Mouse (Mus musculus) gastrocnemius, adult 2 months (tissue): ENCODE results near the gene Gm49711. TPM values are rescaled to one million over a fixed set of nuclear protein-coding genes. Genes with fewer than 3 reads are reported as not detected.

ENCODE experiments used
- DNase-seq: peaks from one replicate; pipeline ENCODE4 v3.0.0; 2022
- H3K27ac ChIP-seq: fragments of 200-600 bp; 2 replicates; pipeline ENCODE4 v1.8.1; 2022; ENCODE audit warnings: mild to moderate bottlenecking
- H3K4me3 ChIP-seq: fragments of 200-600 bp; 2 replicates; pipeline ENCODE4 v1.8.1; 2022; ENCODE audit warnings: mild to moderate bottlenecking, moderate library complexity
- CTCF ChIP-seq: fragments of 200-600 bp; IDR thresholded peaks from 2 replicates; pipeline ENCODE4 v1.8.1; 2022; ENCODE audit warnings: antibody characterized with exemption, mild to moderate bottlenecking, moderate library complexity
- intact Hi-C: fragments of 180-260 bp; cut with DNase I; formaldehyde crosslinking; loops from one replicate; pipeline ENCODE4 v1.15.1; 2025
- total RNA-seq, 2 experiments: library from RNA; stranded (reverse); gene quantifications; 2 replicates each; pipeline ENCODE4 v1.2.3; 2021

The Gm49711 gene
- total RNA-seq, 2 experiments from 2014 or later = not detected

DNA sequence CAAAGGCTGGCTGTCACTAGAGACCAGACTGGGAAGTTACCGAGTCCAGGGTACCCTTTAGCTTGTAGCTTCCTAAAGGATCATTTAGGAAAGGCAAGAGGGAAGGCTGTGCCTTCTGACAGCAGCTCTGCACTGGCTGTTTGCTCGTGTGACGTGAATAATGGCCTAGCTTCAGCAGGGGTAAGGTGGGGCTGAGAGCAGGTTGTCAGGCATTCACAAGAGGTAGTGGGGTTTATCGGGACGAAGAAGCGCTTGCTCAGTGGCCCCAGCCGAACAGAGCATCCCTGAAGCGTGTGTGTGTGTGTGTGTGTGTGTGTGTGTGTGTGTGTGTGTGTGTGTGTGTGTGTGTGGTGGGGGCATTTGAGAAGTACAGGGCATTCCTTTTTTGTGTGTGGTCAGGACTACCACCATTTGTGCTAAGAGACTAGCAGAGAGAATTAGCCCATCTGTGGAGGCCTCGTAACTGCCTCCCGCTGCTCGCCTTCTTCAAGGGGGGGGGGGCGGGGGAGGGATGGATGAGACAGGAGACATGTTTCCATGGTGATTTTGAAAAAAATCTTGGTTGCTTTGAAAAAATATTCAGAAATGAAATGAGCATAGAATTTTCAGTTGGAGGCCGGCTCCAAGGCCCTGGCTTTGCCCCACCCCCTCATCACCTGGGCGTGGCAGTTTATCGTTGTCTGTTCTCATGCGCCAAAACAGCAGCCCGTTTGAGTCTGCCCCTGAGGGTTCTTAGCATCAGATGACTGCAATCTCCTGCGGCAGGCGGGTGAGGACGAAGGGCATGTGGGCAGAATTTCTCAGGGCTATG lies 57.7 kb downstream of the Gm49711 start:
- DNase-seq = peak; percentile 58
- intact Hi-C loops = no loop called here
- H3K4me3 ChIP-seq = no peak overlapping the region
- H3K27ac ChIP-seq = 0 out of 2 replicates have a peak overlapping the region, but pooled peaks have one; percentile 35
- TF ChIP-seq CTCF = no peak

DNA sequence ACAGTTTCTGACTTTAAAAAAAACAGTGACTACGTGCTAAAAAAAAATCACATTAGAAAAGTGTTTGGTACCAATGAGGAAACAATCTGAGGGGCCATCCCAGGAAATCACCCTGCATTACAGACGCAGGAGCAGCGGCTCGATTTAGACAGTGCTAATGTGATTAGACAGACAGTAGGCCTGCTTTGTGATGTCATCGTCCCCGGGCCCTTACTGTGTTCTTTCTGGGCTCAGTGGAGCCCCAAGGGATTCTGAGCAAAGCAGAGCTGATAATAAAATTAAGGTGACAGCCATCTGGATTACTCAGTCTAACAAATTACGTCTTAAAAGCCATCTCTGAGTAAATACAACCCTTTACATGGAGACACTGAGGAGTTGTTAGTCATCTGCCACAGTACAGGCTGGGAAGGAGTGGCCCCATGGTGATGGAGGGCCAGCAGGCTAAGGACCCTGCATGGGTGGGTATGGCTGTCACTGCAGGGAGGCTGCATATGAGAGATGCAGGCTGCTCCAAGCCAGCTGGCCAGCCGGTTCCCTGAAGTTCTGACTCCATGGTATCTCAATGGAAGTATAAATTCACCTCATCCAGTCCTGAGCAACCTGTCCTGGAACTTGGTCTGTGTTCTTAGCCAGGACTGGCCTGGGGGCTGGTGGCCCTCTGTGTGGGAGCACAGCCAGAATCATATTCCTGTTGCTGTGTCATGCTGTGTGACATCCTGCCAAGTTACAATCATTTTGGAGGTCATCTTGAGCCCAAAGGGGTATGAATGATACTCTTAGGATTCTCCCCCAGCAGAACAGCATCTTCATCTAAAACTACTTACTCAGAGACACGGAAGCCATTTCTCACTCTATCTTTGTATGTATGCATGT lies 59.5 kb downstream of the Gm49711 start:
- DNase-seq = no peak
- Histone ChIP-seq H3K27ac (no peak overlapping the region), H3K4me3 (no peak overlapping the region)
- no peak for TF ChIP-seq CTCF
- intact Hi-C loops = no loop called here

DNA sequence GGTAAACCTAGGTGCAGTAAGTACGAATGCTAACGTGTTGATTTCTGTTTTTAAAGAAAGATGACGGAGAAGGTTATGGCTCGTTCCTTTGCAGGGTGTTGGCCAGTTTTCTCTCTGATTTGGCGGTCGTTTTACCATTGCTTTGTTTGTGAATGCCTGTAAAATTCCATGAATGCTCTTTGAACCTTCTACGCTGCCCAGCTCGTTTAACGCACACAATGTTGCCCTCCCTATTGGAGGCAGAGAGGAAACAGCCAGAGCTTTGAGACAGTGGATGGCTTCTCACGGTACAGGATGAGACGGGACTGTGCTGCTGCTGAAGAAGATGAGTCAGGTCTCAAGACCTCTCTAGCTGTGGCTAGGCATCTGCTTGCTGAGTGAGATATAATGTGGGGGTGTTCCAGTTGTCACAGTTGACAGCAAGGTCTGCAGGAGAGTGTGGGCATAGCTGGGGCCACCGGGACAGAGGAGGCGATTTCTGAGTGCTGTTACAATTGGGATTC lies 60.9 kb downstream of the Gm49711 start:
- Histone ChIP-seq H3K27ac (no peak overlapping the region), H3K4me3 (no peak overlapping the region)
- DNase-seq = no peak
- intact Hi-C loops = no loop called here
- TF ChIP-seq CTCF = no peak

DNA sequence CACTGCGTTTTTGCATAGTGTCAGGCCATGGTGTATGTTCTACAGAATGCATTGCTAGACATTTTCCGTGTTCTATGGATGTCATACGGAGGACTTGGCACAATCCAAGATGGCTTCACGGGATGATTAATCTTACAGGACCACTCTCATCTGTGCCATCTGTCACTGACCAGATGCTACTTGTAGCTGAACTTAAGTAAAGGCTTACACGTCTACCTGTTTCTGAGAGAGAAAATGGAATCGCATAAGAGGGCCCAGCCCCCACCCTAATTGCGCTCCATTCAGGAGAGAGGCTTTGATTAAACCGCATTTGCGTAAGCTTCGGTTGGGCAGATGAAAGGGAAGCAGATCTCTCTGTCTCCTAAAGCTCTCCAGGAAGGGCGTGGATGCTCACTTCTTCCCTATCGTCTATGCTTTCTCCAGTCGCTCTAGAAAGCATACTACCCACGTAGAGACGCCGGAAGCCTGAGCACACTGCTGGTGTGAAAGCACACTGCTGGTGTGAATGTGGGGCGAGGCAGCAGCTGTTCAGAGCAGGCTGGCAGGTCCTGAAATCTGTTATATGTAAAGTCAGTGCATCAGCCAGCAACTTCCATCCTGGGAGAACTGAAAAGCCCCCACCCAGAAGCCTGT lies 62.9 kb downstream of the Gm49711 start:
- no peak overlapping the region for H3K4me3 ChIP-seq
- DNase-seq = no peak
- H3K27ac ChIP-seq = no peak overlapping the region
- intact Hi-C loops = no loop called here
- no peak for TF ChIP-seq CTCF

DNA sequence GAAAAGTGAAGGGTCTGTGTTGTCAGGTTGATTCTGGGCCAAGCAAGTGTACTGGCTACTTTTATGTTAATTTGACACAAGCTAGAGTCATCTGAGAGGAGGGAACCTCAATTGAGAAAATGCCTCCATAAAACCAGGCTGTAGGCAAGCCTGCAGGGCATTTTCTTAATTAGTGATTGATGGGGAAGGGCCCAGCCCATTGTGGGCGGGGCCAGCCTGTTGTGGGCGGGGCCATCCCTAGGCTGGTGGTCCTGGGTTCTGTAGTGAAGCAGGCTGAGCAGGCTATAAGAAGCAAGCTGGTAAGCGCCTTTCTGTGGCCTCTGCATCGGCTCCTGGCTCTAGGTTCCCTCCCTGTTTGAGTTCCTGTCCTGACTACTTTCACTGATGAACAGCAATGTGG lies 69.1 kb downstream of the Gm49711 start:
- Histone ChIP-seq H3K27ac (no peak overlapping the region), H3K4me3 (no peak overlapping the region)
- peak; percentile 9 for DNase-seq
- intact Hi-C loops = no loop called here
- TF ChIP-seq CTCF = no peak

DNA sequence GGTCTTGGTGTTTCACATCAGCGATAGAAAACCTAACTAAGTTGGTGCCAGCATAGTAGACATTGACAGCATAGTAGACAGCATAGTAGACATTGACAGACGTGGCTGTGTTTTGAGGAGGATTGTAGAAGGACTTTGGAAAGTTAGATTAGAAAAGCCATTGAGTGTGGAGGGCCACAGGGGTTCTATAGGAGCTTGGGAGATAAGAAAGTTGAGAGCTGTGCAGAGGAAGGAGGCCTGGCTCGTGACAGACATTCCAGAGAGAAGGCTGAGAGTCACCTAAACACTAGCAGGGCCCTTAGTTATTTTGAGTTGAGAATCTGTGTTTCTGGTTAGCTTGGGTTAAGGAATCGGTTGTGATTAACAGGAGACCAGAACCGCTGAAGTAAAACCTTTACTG lies 69.5 kb downstream of the Gm49711 start:
- Histone ChIP-seq H3K4me3 (no peak overlapping the region), H3K27ac (no peak overlapping the region)
- intact Hi-C loops = no loop called here
- TF ChIP-seq CTCF = no peak
- DNase-seq = no peak

DNA sequence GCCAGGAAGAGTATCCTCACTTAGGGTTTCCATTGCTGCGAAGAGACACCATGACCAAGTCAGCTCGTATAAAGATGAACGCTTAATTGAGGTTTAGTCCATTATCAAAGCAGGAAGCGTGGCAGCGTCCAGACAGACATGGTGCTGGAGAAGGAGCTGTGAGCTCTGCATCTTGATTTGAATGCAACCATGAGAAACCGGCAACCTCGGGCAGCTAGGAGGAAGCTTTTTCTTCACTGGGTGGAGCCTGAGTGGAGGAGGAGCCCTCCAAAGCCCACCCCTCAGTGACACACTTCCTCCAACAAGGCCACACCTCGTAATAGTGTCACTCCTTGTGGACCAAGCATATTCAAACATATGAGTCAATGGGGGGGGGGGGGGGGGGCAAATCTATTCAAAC lies 71.7 kb downstream of the Gm49711 start:
- Histone ChIP-seq H3K4me3 (no peak overlapping the region), H3K27ac (no peak overlapping the region)
- TF ChIP-seq CTCF = no peak
- intact Hi-C loops = no loop called here
- no peak for DNase-seq

DNA sequence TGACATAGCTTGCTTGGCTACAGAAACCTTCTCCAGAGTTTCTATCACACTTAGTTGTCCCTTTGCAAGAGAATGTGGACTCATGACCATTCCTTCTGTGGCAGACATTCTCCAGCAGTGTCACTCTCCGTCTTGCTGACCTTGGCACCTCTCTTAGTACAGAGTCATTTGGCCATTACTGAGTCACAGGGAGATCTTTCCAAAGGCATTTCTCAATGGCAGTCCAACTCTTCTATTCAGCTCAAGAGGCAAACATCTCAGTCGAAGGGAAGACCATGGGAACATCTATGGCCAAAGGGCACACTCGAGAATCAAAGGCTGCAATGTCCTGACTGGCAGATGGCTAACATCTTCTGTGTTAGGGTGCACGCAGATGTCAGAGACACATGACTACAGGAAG lies 74.4 kb downstream of the Gm49711 start:
- TF ChIP-seq CTCF = no peak
- H3K4me3 ChIP-seq = no peak overlapping the region
- no peak for DNase-seq
- H3K27ac ChIP-seq = no peak overlapping the region
- intact Hi-C loops = no loop called here

DNA sequence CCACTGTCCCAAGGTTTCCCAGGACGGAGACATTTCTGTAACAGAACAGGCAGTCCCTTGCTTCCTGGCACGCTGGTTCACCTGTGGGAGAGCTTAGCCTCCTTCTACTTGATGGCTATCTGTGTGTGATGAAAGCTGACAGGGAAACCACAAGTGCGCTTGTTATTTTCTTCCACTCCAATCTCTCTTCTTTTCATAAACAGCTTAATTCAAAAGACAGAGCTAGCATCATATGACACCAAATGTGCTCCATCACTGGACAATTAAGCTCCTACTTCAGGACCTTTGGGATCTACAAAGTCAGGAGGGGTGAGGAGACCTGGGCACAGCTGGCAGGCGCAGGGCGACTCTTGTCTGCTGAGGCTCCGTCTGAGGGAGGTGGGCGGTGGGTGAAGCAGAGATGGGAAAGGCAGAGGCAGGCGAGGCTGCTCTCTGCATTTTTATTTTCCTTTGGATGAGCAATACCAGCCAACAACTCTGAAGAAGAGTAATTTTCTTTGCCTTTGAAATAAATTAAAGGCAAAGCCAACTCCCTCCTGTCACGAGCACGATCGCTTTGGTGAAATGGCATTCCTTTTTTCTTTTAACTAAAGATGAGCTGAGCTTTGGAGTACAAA lies 76.1 kb downstream of the Gm49711 start:
- Histone ChIP-seq H3K4me3 (no peak overlapping the region), H3K27ac (no peak overlapping the region)
- DNase-seq = peak; percentile 16
- no peak for TF ChIP-seq CTCF
- intact Hi-C loops = no loop called here

DNA sequence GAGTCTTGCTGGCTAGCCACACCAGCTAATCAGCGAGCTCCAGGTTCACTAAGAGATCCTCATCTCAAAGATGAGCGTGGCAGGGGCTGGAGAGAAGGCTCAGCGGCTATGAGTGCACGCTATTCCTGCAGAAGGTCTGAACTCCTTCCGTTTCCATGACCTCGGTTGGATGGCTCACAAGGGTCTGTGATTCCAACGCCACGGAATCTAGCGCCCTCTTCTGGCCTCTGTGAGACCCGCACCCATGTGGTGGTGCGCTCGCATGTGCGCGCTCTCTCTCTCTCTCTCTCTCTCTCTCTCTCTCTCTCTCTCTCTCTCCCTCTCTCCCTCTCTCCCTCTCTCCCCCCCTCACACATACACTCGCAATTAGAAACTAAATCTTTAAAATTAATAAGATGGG lies 78.2 kb downstream of the Gm49711 start:
- no peak overlapping the region for H3K4me3 ChIP-seq
- no peak overlapping the region for H3K27ac ChIP-seq
- intact Hi-C loops = no loop called here
- TF ChIP-seq CTCF = no peak
- DNase-seq = no peak

DNA sequence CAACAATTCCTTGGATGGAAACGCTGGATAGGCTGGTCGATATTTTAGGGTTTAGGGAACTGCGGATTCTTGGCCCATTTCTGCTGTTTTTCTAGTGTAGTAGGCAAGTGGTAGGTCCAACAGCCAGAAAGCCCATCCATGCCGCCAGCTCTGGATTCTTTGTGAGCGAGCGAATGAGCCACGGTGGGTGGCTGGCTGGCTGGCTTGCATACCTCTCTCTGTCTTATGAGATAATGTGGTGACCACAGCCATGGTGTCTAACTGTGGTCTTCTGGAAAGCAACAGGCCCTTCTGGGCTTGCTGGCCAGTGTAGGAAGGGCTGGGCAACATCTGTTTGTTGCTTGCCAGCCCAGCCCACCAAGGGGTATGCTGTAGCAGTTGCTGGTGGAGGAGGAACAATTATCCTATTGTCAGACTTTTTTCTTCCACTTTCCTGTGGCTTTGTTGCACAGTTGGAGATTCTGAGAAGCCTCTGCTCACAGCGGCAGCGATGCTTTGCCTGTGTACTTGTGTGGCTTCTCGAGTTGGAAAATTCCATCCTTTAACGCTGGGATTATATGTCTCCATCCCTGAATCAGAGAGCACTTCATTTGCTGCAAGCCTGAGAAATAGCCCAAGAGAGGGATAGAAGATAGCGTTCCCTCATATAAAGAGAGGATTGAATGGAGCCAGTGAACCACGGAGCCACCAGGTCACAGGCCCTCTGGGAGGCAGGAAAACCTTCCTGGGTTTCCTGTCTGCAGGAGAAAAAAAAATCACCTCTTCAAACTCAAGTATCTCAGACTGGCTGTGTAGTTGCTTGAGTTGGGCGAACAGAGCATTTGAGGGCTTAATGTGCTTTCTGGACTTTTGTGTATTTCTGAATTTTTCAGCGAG lies 81.5 kb downstream of the Gm49711 start:
- Histone ChIP-seq H3K4me3 (no peak overlapping the region), H3K27ac (peak overlapping the region; percentile 58)
- no peak for DNase-seq
- no peak for TF ChIP-seq CTCF
- intact Hi-C loops = no loop called here
